Mouse (Mus musculus) ES-E14 (cell line): ENCODE data around the gene Ablim1.

Experiments used
- ZC3H11A ChIP-seq: IDR thresholded peaks from 2 replicates; pipeline ENCODE4 v1.6.1; 2012; ENCODE audit warnings: low read depth, mild to moderate bottlenecking, inconsistent platforms, low read length, borderline replicate concordance
- ZNF384 ChIP-seq: IDR thresholded peaks from 2 replicates; pipeline ENCODE4 v1.6.1; 2012; ENCODE audit warnings: low read depth, low read length, inconsistent platforms

DNA sequence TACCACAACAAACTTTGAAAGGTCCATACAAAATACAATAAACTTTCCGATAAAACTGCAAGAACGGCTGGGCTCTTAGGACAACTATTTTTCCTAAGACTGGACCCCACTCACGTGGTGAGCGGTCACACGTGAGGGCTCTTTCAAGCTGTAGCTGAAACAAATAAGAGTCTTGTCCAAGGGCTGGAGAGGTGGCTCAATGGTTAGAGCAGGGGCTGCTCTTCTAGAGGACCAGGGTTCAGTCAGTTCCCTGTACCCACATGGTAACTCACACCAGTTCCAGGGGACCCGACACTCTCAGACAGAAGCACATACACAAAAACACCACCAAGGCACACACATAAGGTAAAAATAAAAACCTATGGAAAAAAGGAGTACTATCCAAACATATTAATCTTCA is 197.0 kb downstream of the Ablim1 start:
- TF ChIP-seq ZC3H11A (no peak), ZNF384 (no peak)
